Mouse (Mus musculus) heart, postnatal 0 days (tissue): Measurements from ENCODE around the gene Usp47. TPM values are rescaled to one million over a fixed set of nuclear protein-coding genes. Genes with fewer than 3 reads are reported as not detected.
A peak's percentile ranks its signal among the peaks of the same experiment; 100 is the strongest.

ENCODE experiments used
- ATAC-seq: fragments of 200-750 bp; cut with Nextera tagmentation; 2 replicates; pipeline ENCODE4 v1.8.0; 2017; ENCODE audit warnings: low read depth, moderate number of reproducible peaks, moderate library complexity; ENCODE audit not compliant: insufficient read depth
- DNase-seq: peaks from one replicate; pipeline ENCODE4 v3.0.0-alpha.2; 2016; ENCODE audit warnings: low spot score
- H3K27ac ChIP-seq: fragments of 300-500 bp; sonication (generic); 2 replicates; pipeline ENCODE4 v1.5.1; 2014; ENCODE audit warnings: low read depth, mild to moderate bottlenecking
- H3K27me3 ChIP-seq: fragments of 300-500 bp; sonication (generic); 2 replicates; pipeline ENCODE4 v1.6.1; 2014; ENCODE audit warnings: low read length, mixed read lengths; ENCODE audit not compliant: control insufficient read depth, insufficient read depth
- H3K36me3 ChIP-seq: fragments of 300-500 bp; sonication (generic); replicated peaks from 2 replicates; pipeline ENCODE4 v1.6.1; 2014; ENCODE audit warnings: low read length, mixed read lengths; ENCODE audit not compliant: control insufficient read depth, insufficient read depth
- H3K4me1 ChIP-seq: fragments of 300-500 bp; sonication (generic); 2 replicates; pipeline ENCODE4 v1.6.1; 2014; ENCODE audit warnings: antibody characterized with exemption; ENCODE audit not compliant: control insufficient read depth, insufficient read depth
- H3K4me2 ChIP-seq: fragments of 300-500 bp; sonication (generic); 2 replicates; pipeline ENCODE4 v1.6.1; 2014; ENCODE audit warnings: low read depth, mild to moderate bottlenecking, low read length, moderate library complexity
- H3K4me3 ChIP-seq: fragments of 300-500 bp; sonication (generic); 2 replicates; pipeline ENCODE4 v1.5.1; 2014; ENCODE audit warnings: low read depth, low read length
- H3K9ac ChIP-seq: fragments of 300-500 bp; sonication (generic); replicated peaks from 2 replicates; pipeline ENCODE4 v1.6.1; 2014; ENCODE audit warnings: low read depth, low read length, mixed read lengths
- H3K9me3 ChIP-seq: fragments of 300-500 bp; sonication (generic); replicated peaks from 2 replicates; pipeline ENCODE4 v1.6.1; 2016; ENCODE audit warnings: low read length; ENCODE audit not compliant: control insufficient read depth
- CTCF ChIP-seq: IDR thresholded peaks from 2 replicates; pipeline ENCODE4 v1.5.1; 2016; ENCODE audit warnings: antibody characterized with exemption, control low read depth, low read depth
- EP300 ChIP-seq: IDR thresholded peaks from 2 replicates; pipeline ENCODE4 v1.6.1; 2016; ENCODE audit warnings: antibody characterized with exemption, low read depth
- WGBS: fragments of 180-500 bp; shearing (Covaris S2); extraction: QIAGEN DNeasy Blood & Tissue Kit; methylation state at CpG from one replicate; pipeline ENCODE4 v1.1.7; 2014; 5-methylcytosine and 5-hydroxymethylcytosine counted together
- polyA plus RNA-seq: library from polyadenylated mRNA; unstranded; fragments of >200 nt; fragmentation: Nextera tagmentation; extraction: Ambion mirVana; gene quantifications from 2 replicates; pipeline ENCODE4 v1.2.1, GENCODE M21; 2015
- total RNA-seq: library from RNA; depleted of rRNA; stranded (reverse); fragments of >200 nt; gene quantifications from 2 replicates; pipeline ENCODE4 v1.2.3, GENCODE M21; 2014; ENCODE audit warnings: low replicate concordance

Gene Usp47
- total and polyA plus RNA-seq, 2 experiments from 2014 or later, result 39.6 to 44.0 TPM

DNA sequence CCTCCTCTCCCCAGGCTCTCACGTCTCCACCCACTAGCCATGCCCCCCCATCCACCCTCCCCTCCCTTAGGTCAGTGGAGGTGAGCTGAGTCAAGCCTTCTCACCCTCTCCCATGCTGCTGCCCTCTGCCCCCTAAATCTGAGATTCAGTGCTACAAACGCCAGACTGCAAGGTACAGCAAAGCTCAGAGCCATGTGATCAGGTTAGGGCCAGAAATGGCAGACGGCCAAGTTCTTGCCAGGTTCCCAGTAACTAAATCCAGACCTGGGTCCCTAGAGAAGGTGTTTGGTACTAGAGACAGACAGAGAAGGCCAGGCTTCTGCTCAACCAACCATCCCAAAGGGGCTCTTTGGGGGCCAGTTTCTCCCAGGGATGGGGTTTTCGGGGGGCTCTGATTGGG, 105.5 kb downstream of the Usp47 start:
- DNase-seq (no peak), ATAC-seq (peak; percentile 49)
- H3K4me1 ChIP-seq, result peaks cover 46% of the 10 kb centered on the region

DNA sequence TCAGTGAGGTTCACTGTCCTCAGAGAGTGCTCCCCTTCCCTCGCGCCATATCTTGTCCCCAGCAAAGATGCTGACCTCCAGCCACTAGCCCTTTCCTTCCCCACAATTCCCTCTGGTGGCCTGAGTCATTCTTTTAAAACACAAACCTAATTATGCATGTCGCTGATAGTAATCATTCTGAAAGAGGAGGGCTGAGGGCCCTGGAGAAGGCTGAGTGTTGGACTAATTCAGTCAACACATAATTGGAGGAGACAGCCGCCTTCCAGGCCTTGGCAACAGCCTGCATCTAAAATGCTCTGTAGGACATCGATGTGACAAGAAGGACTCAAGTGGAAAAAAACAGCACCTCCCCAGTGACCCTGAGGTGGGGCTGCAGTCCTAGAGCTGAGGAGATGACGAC, 106.5 kb downstream of the Usp47 start:
- WGBS, result 57% methylated on average over 6 of the region's 6 CpGs
- H3K4me2 ChIP-seq, result no peak overlapping the region
- no peak overlapping the region for H3K4me3 ChIP-seq
- TF ChIP-seq CTCF (no peak), EP300 (no peak)
- H3K27me3 ChIP-seq, result no peaks in the 10 kb centered on the region
- DNase-seq (no peak), ATAC-seq (no peak)
- H3K9me3 ChIP-seq, result no peaks in the 10 kb centered on the region
- no peaks in the 10 kb centered on the region for H3K36me3 ChIP-seq
- peaks cover 46% of the 10 kb centered on the region for H3K4me1 ChIP-seq
- H3K9ac ChIP-seq, result no peak overlapping the region
- H3K27ac ChIP-seq, result no peak overlapping the region

More for the DNA sequence above, 105.5 kb downstream of the Usp47 start:
- no peaks in the 10 kb centered on the region for H3K9me3 ChIP-seq
- H3K27me3 ChIP-seq, result no peaks in the 10 kb centered on the region
- H3K4me2 ChIP-seq, result no peak overlapping the region
- WGBS, result 36% methylated on average over 4 of the region's 4 CpGs
- H3K27ac ChIP-seq, result 0 out of 2 replicates have a peak overlapping the region, but pooled peaks have one; percentile 0
- H3K4me3 ChIP-seq, result no peak overlapping the region
- TF ChIP-seq CTCF (no peak), EP300 (no peak)
- H3K36me3 ChIP-seq, result no peaks in the 10 kb centered on the region
- H3K9ac ChIP-seq, result no peak overlapping the region

DNA sequence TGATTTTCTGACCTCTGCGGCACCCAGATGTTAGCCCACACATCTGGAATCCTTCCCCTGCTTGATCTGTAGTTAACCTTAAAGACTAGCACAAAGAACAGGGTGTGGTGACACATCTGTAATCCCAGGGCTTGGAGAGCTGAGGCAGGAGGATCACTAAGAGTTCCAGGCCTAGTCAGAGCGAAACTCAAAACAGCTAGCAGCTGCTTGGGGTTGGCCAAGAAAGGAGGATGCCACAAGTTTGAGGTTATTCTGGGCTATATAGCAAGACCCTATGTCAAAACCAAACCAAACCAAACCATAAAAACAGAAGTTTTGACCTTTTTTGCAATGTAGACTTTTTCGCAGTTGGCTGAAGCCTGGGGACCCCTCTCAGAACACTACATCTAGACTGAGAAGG, 107.4 kb downstream of the Usp47 start:
- H3K27ac ChIP-seq, result no peak overlapping the region
- H3K36me3 ChIP-seq, result no peaks in the 10 kb centered on the region
- H3K9me3 ChIP-seq, result no peaks in the 10 kb centered on the region
- no peak overlapping the region for H3K9ac ChIP-seq
- no peak overlapping the region for H3K4me2 ChIP-seq
- no peaks in the 10 kb centered on the region for H3K27me3 ChIP-seq
- no peak for TF ChIP-seq EP300
- TF ChIP-seq CTCF, result no peak
- no peak for DNase-seq
- H3K4me1 ChIP-seq, result peaks cover 41% of the 10 kb centered on the region
- H3K4me3 ChIP-seq, result no peak overlapping the region
- 75% methylated on average over 3 of the region's 3 CpGs for WGBS
- no peak for ATAC-seq

DNA sequence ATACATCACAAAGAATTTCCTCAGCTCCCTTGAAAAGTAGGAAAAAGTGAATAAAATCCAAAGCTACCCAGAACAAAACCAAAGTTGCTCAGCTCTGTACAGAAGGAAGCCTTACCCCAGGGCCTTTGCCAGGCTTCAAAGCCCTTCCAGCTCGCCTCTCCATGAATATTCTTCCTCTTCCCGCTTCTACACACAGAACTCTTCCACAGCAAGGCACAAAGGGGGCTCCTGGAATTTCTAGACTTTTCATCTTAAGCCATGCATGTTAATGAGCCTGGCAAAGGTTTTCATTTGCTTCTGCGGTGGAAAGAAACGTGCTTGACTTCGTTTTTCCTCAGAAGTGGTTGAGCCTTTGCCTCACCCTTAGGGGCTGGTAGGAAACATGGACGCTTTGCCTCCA, 108.7 kb downstream of the Usp47 start:
- Histone ChIP-seq H3K9me3 (no peaks in the 10 kb centered on the region), H3K9ac (no peak overlapping the region), H3K36me3 (no peaks in the 10 kb centered on the region), H3K27ac (no peak overlapping the region), H3K27me3 (no peaks in the 10 kb centered on the region), H3K4me2 (no peak overlapping the region), H3K4me3 (no peak overlapping the region), H3K4me1 (peaks cover 29% of the 10 kb centered on the region)
- TF ChIP-seq CTCF (no peak), EP300 (no peak)
- DNase-seq (no peak), ATAC-seq (no peak)
- WGBS, result 82% methylated on average over 6 of the region's 6 CpGs

DNA sequence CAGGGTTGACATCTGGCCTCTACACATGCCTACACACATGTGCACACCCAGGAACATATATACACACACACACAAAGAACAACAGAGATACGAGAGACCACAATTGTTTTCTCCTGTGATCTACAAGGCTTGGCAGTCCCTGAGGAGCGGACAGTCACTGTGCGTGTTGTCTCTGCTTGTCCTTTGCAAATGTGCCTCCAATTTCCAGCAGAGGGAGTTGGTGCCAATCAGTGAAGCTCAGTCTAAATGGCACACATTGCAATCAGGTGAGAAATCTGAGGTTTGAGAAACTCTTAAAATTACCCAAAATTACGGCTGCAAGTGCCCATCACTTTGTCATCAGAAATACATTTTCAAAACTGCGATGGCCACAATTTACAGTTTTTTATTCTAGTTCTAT, 110.0 kb downstream of the Usp47 start:
- Histone ChIP-seq H3K9ac (no peak overlapping the region), H3K27me3 (no peaks in the 10 kb centered on the region), H3K4me3 (no peak overlapping the region), H3K36me3 (no peaks in the 10 kb centered on the region), H3K4me1 (peaks cover 19% of the 10 kb centered on the region; the same call in 1 of the 2 replicates), H3K9me3 (no peaks in the 10 kb centered on the region), H3K27ac (no peak overlapping the region), H3K4me2 (no peak overlapping the region)
- ATAC-seq (no peak), DNase-seq (no peak)
- no peak for TF ChIP-seq EP300
- TF ChIP-seq CTCF, result no peak; the same call in 1 of the 2 replicates
- 89% methylated on average over 5 of the region's 5 CpGs for WGBS

DNA sequence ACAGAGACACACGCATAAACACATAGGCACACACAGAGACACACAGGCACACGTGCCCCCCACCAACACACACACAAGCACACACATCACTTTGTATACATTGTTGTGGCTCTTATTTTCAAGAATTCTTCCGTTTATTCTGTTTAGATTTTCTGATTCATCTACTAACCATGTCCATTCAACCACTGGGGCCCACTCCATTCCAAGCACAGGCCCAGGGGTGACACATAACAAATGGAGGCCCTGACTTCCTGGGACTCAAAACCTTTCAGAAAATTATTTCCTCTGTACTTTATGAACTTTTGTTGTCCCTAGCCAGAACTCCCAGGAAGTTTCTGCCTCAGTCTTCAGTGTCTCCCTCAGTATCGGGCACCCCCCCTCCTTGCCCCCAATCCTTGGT, 111.9 kb downstream of the Usp47 start:
- H3K4me2 ChIP-seq, result no peak overlapping the region
- no peak overlapping the region for H3K9ac ChIP-seq
- no peak for DNase-seq
- no peaks in the 10 kb centered on the region for H3K36me3 ChIP-seq
- no peaks in the 10 kb centered on the region for H3K9me3 ChIP-seq
- H3K4me1 ChIP-seq, result peaks cover 12% of the 10 kb centered on the region; the same call in 1 of the 2 replicates
- H3K27me3 ChIP-seq, result no peaks in the 10 kb centered on the region
- no peak overlapping the region for H3K4me3 ChIP-seq
- no peak overlapping the region for H3K27ac ChIP-seq
- TF ChIP-seq CTCF (no peak), EP300 (no peak)
- no peak for ATAC-seq
- WGBS, result 84% methylated on average over 4 of the region's 4 CpGs
